Mouse (Mus musculus) brain, embryonic 14.5 days (tissue): ENCODE measurements at regions not wholly inside any gene's neighbourhood (a gene's known extent, or its start where the extent isn't known, plus 50 kb on each side); places are given as distances from the start of the nearest gene placed in this dataset.

Experiments used
- CTCF ChIP-seq: fragments of 200-500 bp; IDR thresholded peaks from 2 replicates; pipeline ENCODE4 v1.5.1; 2012; ENCODE audit warnings: inconsistent platforms, mild to moderate bottlenecking, moderate library complexity, borderline replicate concordance; ENCODE audit not compliant: insufficient read depth, insufficient read length; ENCODE audit errors: extremely low read depth
- POLR2A ChIP-seq: fragments of 200-500 bp; IDR thresholded peaks from 2 replicates; pipeline ENCODE4 v1.6.1; 2012; ENCODE audit warnings: mild to moderate bottlenecking, inconsistent platforms, borderline replicate concordance; ENCODE audit not compliant: poor library complexity, insufficient read depth, insufficient read length, severe bottlenecking; ENCODE audit errors: extremely low read depth

GRCm38 (mm10) chr11:31248467-31248866 lies 66.2 kb upstream of the Gm17332 start:
- no peak for TF ChIP-seq POLR2A
- 0 out of 2 replicates have a peak, but pooled peaks have one; percentile 11 for TF ChIP-seq CTCF
